Mouse (Mus musculus): ENCODE results near the gene Fuca1. TPM values are rescaled to one million over a fixed set of nuclear protein-coding genes. Genes with fewer than 3 reads are reported as not detected.
A peak's percentile ranks its signal among the peaks of the same experiment; 100 is the strongest.
"Not testable (repeated sequence)": the region's sequence is repeated elsewhere in the genome, so short reads cannot be mapped to it uniquely, and the experiment has no call there.

Gene Fuca1
- total RNA-seq, 2 experiments from 2014 or later = 44.2 to 47.1 TPM

GRCm38 (mm10) chr4:135921257-135922120 is 954 bp downstream of the Fuca1 start:
- no peak for DNase-seq (ENCODE audit: low spot score in 2 of 2)

- DNase-seq (ENCODE audit: low spot score in 2 of 2) = no peak
Observed at GRCm38 (mm10) chr4:135922190-135922589, 1.7 kb downstream of the Fuca1 start.

GRCm38 (mm10) chr4:135924418-135924817 is 3.9 kb downstream of the Fuca1 start:
- no peak for DNase-seq (ENCODE audit: low spot score in 2 of 2)

GRCm38 (mm10) chr4:135925341-135925740 is 4.8 kb downstream of the Fuca1 start:
- DNase-seq (ENCODE audit: low spot score in 2 of 2) = no peak

GRCm38 (mm10) chr4:135926195-135926808 is 5.8 kb downstream of the Fuca1 start:
- no peak for DNase-seq (ENCODE audit: low spot score in 2 of 2)

GRCm38 (mm10) chr4:135926861-135927260 is 6.3 kb downstream of the Fuca1 start:
- no peak for DNase-seq (ENCODE audit: low spot score in 2 of 2)

GRCm38 (mm10) chr4:135928376-135928775 is 7.8 kb downstream of the Fuca1 start:
- no peak for DNase-seq (ENCODE audit: low spot score in 2 of 2)

- no peak for DNase-seq (ENCODE audit: low spot score in 2 of 2)
Observed at GRCm38 (mm10) chr4:135929405-135929804, 8.9 kb downstream of the Fuca1 start.

GRCm38 (mm10) chr4:135929828-135930227 is 9.3 kb downstream of the Fuca1 start:
- no peak for DNase-seq (ENCODE audit: low spot score in 2 of 2)

GRCm38 (mm10) chr4:135930239-135930638 is 9.7 kb downstream of the Fuca1 start:
- no peak for DNase-seq (ENCODE audit: low spot score in 2 of 2)

- no peak for DNase-seq (ENCODE audit: low spot score in 2 of 2)
Observed at GRCm38 (mm10) chr4:135931832-135932231, 11.3 kb downstream of the Fuca1 start.

- no peak for DNase-seq (ENCODE audit: low spot score in 2 of 2)
Observed at GRCm38 (mm10) chr4:135934708-135935500, 14.4 kb downstream of the Fuca1 start.

- DNase-seq (ENCODE audit: low spot score in 2 of 2) = no peak
Observed at GRCm38 (mm10) chr4:135935502-135935901, 15.0 kb downstream of the Fuca1 start.

GRCm38 (mm10) chr4:135938858-135939257 is 18.3 kb downstream of the Fuca1 start:
- DNase-seq (ENCODE audit: low spot score in 2 of 2) = no peak

- DNase-seq (ENCODE audit: low spot score in 2 of 2) = not testable (repeated sequence)
Observed at GRCm38 (mm10) chr4:135941026-135941425, 20.5 kb downstream of the Fuca1 start.

- DNase-seq (ENCODE audit: low spot score in 2 of 2) = no peak
Observed at GRCm38 (mm10) chr4:135942193-135942592, 21.7 kb downstream of the Fuca1 start.

GRCm38 (mm10) chr4:135943389-135943788 is 22.9 kb downstream of the Fuca1 start:
- no peak for DNase-seq (ENCODE audit: low spot score in 2 of 2)

GRCm38 (mm10) chr4:135945706-135946105 is 25.2 kb downstream of the Fuca1 start:
- DNase-seq (ENCODE audit: low spot score in 2 of 2) = no peak

GRCm38 (mm10) chr4:135946278-135946658 is 25.7 kb downstream of the Fuca1 start, which contains the start of gene Hmgcl:
TSS of gene Hmgcl (plus strand) at chr4:135946448.
- DNase-seq (ENCODE audit: low spot score in 2 of 2) = peak; percentile 92 to 96

- no peak for DNase-seq (ENCODE audit: low spot score in 2 of 2)
Observed at GRCm38 (mm10) chr4:135946659-135947301, 26.2 kb downstream of the Fuca1 start.

GRCm38 (mm10) chr4:135948142-135948541 is 27.6 kb downstream of the Fuca1 start:
- no peak for DNase-seq (ENCODE audit: low spot score in 2 of 2)
